Mouse (Mus musculus): ENCODE measurements around the gene Lpin3.

Lpin3 gene

GRCm38 (mm10) chr2:160953131-160953873 lies 72.8 kb downstream of the Lpin3 start:
- ChIA-PET POLR2A (interaction anchor here in 1 of 4 experiments (0.9 to 2.3 kb wide), 5 partner anchors 7 to 16 kb away, joined by 3 to 7 read pairs (median 4); no protein-coding TSS in a partner anchor), CTCF (no interaction called here)

GRCm38 (mm10) chr2:160954541-160954940 lies 74.1 kb downstream of the Lpin3 start:
- CTCF ChIA-PET = interaction anchor here in 1 of 4 experiments (2.0 kb wide), 1 partner anchor 13 kb away, joined by 10 read pairs; no protein-coding TSS in a partner anchor
- POLR2A ChIA-PET = interaction anchor here in 1 of 4 experiments (0.9 to 1.4 kb wide), 2 partner anchors 9 to 16 kb away, joined by 4 to 5 read pairs; no protein-coding TSS in a partner anchor

GRCm38 (mm10) chr2:160955331-160955730 lies 74.9 kb downstream of the Lpin3 start:
- POLR2A ChIA-PET = interaction anchor here in 2 of 4 experiments (1.2 to 1.5 kb wide), 3 partner anchors 19 to 31 kb away, joined by 3 to 4 read pairs (median 3); no protein-coding TSS in a partner anchor
- CTCF ChIA-PET = interaction anchor here in 2 of 4 experiments (0.5 to 2.0 kb wide), 3 partner anchors 12 to 376 kb away, joined by 4 to 10 read pairs (median 4); no protein-coding TSS in a partner anchor
